Mouse (Mus musculus) cerebellum, adult 2 months (tissue): ENCODE data around the gene Spag9.

Experiments used
- CTCF ChIP-seq: fragments of 200-500 bp; IDR thresholded peaks from 2 replicates; pipeline ENCODE4 v1.5.1; 2011; ENCODE audit warnings: low read depth, mild to moderate bottlenecking, control low read depth, low read length, moderate library complexity, borderline replicate concordance; ENCODE audit not compliant: insufficient read depth
- POLR2A ChIP-seq: fragments of 200-500 bp; IDR thresholded peaks from 2 replicates; pipeline ENCODE4 v1.6.1; 2011; ENCODE audit warnings: low read length, control low read depth, borderline replicate concordance; ENCODE audit not compliant: insufficient read depth

DNA sequence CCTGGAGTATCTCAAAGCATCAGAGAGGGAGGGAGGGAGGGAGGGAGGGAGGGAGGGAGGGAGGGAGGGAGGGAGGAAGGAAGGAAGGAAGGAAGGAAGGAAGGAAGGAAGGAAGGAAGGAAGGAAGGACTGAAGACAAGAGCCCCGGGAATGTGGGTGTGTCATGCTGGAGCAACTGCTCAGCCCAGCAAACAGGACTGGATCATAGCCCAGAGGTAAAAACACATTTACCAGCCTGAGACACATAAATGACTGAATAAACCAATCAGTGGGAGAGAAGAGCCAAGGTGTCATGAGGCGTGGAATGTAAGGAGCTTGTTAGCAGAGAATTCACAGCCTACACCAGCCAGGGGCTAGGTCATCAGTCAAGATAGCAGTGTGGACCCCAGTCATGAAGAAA, 147.4 kb downstream of the Spag9 start:
- TF ChIP-seq CTCF (no peak), POLR2A (no peak)
